Mouse (Mus musculus) mouse embryonic stem cell (cell line): ENCODE results near the gene Ankrd33b.

ENCODE experiments used
- in situ Hi-C, 2 experiments: fragments of 300-500 bp; cut with MboI; formaldehyde crosslinking; loops; 1 replicate in 1 of 2; 3 replicates in 1 of 2; pipeline ENCODE4 v1.14.3; 2019 to 2020; ENCODE audit warnings: low sequenced_read_pairs in 2 of 2, low pct_unique_long_range_greater_than_20kb in 1 of 2, mixed read lengths in 1 of 2; ENCODE audit not compliant: unreplicated experiment in 1 of 2

Ankrd33b gene

DNA sequence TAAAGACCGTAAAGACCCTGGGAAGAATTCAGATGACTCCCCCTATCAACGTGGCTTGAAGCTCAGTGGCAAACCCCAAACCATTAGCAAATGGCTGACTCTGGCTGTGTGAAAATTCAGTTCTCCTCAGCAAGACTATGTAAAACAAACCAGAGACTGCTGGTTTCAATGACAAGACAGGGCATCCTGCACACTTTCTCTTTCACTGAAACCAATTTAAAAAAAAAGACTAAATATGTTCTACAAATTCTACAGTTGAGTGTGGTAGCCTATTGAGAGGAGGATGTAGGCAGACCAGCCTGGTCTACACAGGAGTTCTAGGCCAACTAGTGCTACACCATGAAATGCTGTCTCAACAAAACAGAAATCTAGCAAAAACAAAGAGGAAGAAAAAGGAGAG is 21.0 kb downstream of the Ankrd33b start:
- in situ Hi-C loops = no loop called here

GRCm38 (mm10) chr15:31345366-31345765 is 22.2 kb downstream of the Ankrd33b start:
- in situ Hi-C loops = no loop called here

- in situ Hi-C loops = no loop called here
These were observed 22.7 kb downstream of the Ankrd33b start for GRCm38 (mm10) chr15:31344811-31345211.

DNA sequence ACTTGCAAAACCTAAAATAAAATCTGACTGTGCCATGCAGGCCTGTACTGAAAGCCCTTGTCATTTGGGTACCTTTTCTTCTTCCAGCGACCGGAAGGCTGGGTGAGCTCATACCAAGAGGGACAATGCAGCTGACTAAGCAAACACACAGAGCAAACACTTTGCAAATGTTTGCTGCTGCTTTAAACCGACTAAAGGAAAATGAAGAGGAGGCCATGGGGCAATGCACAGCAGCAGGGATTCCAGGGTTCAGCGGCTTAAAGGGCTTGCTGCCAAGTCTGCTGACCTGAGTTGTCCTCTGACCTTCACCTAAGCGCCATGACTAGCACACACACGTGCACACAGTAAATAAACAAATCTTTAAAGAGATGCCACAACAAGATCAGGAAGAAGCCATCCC is 23.9 kb downstream of the Ankrd33b start:
- in situ Hi-C loops = no loop called here

DNA sequence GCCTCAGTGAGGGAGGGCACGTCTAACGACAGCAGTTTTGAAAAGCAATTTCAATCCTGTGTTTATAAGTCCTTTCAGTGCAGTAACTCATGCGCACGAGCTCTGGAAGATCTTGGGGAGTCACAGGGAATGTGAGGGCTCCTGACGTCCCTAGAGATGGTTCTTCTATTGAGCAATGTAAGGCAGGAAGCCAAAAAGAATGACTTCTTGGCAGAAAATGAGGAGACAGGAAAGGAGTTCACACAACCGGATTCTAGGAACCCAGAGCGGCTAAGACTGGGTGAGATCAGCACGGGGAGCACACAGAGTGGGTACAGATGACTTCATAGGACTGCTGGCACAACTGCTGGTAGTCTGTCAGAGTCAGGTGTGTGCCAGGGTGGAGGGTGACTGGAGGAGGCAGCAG is 25.0 kb downstream of the Ankrd33b start:
- in situ Hi-C loops = no loop called here

GRCm38 (mm10) chr15:31342001-31342400 is 25.5 kb downstream of the Ankrd33b start:
- in situ Hi-C loops = no loop called here

GRCm38 (mm10) chr15:31338656-31339291 is 28.8 kb downstream of the Ankrd33b start:
- in situ Hi-C loops = no loop called here

DNA sequence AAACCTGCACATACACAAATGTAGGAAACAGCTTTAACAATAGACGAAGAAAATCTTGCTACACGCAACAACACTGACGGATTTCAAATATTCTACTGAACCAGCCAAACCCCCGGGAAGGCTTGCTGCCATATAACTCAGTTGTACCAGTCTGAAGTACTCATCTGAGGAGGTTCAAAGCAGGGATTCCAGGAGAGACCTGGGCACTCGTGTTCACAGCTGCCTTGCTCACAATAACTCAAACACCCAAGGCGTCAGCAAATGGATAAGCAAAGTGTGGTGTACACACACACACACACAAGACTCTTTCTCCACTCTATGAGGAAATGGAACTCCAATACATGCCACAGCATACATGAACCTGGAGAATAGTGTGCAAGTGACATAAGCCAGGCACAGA is 29.5 kb downstream of the Ankrd33b start:
- in situ Hi-C loops = no loop called here

GRCm38 (mm10) chr15:31337192-31337741 is 30.3 kb downstream of the Ankrd33b start:
- in situ Hi-C loops = no loop called here

- in situ Hi-C loops = no loop called here
These were observed 30.8 kb downstream of the Ankrd33b start for GRCm38 (mm10) chr15:31336685-31337084.

DNA sequence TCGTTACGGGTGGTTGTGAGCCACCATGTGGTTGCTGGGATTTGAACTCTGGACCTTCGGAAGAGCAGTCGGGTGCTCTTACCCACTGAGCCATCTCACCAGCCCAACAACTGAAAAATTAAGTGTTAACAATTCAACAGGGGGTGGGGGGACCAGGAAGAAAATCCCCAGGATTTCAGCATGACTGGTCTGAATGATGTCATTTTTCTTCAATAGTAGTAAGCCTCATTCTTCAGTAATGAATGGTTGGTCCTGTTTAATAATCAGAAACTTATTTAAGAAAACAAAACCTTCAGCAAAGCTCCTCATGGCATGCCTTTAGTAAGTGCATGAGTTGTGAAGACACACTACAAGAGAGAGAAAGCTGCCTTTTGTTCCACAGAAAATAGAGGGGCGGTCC is 32.7 kb downstream of the Ankrd33b start:
- in situ Hi-C loops = no loop called here

GRCm38 (mm10) chr15:31332541-31333163 is 34.9 kb downstream of the Ankrd33b start:
- in situ Hi-C loops = no loop called here

DNA sequence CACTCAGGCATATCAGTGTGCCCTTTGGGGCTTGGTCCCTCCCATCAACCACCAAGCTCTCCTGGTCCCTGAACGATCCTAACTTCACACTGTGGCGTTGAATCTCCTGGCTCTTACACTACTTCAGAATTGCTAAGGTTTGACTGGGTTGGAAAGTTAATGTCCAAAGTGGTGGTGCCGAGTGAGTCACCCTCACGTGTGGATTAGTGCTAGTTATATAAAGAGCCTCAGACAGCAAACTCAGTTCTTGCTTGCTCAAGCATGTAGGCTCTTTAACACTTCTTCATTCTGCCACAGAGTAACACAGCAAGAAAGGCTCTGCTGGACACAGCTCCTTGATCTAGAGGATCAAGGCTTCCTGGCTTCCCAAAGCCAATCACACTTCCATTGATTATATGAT is 35.8 kb downstream of the Ankrd33b start:
- in situ Hi-C loops = no loop called here

GRCm38 (mm10) chr15:31328082-31328614 is 39.4 kb downstream of the Ankrd33b start:
- in situ Hi-C loops = loop anchor here (5.0 to 10.0 kb wide), 2 partner anchors 84 to 87 kb away; no protein-coding TSS in a partner anchor

- in situ Hi-C loops = loop anchor here (5.0 to 10.0 kb wide), 2 partner anchors 86 to 89 kb away; no protein-coding TSS in a partner anchor
These were observed 41.7 kb downstream of the Ankrd33b start for GRCm38 (mm10) chr15:31325660-31326354.

DNA sequence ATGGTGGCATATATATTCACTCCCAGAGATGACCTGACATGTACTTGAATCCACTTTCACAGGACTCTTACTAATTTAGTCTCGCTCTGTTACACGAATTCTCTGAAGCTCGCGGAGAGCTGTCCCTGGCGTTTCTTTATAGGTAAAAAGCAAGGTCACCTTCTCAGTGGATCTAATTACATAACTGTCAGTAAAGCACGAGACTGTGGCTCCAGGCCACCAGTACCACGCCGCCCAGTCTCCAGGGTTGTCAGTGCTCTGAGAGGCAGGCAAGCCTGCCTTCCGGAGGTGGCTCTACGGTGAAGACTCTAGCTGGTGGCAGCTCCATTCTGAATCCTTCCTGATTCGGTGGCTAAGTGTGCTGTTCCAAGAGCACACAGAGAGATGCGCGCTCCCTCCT is 43.0 kb downstream of the Ankrd33b start:
- in situ Hi-C loops = loop anchor here in 1 of 2 experiments (10.0 kb wide), 1 partner anchor 90 kb away; no protein-coding TSS in a partner anchor

DNA sequence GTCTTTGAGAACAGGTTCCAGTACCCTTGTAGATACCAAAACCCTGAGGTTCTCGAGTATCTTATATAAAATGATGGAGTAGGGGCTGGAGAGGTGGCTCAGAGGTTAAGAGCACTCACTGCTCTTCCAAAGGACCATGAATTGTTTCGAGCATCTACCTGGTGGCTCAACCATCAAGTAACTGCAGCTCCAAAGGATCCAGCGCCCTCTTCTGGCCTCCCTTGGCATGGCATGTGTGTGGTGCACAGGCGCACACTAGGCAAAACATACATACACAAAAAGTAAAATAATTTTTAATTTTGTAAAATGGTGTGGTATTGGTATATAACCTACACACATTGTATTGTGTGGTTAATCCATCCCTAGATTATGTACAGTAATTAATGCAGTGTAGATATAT is 43.8 kb downstream of the Ankrd33b start:
- in situ Hi-C loops = loop anchor here in 1 of 2 experiments (10.0 kb wide), 1 partner anchor 91 kb away; no protein-coding TSS in a partner anchor

- in situ Hi-C loops = loop anchor here in 1 of 2 experiments (10.0 kb wide), 1 partner anchor 94 kb away; no protein-coding TSS in a partner anchor
These were observed 46.7 kb downstream of the Ankrd33b start for GRCm38 (mm10) chr15:31320598-31321377.
